Mouse (Mus musculus) bone marrow macrophage, adult 2 months (primary cell): ENCODE measurements around the gene Prickle3.

Experiments used
- CTCF ChIP-seq: IDR thresholded peaks from 2 replicates; pipeline ENCODE4 v1.5.1; 2012; ENCODE audit warnings: low read depth, mild to moderate bottlenecking, low read length, moderate library complexity
- POLR2A ChIP-seq: IDR thresholded peaks from 2 replicates; pipeline ENCODE4 v1.6.1; 2012; ENCODE audit warnings: mild to moderate bottlenecking, low read depth, low read length, borderline replicate concordance

DNA sequence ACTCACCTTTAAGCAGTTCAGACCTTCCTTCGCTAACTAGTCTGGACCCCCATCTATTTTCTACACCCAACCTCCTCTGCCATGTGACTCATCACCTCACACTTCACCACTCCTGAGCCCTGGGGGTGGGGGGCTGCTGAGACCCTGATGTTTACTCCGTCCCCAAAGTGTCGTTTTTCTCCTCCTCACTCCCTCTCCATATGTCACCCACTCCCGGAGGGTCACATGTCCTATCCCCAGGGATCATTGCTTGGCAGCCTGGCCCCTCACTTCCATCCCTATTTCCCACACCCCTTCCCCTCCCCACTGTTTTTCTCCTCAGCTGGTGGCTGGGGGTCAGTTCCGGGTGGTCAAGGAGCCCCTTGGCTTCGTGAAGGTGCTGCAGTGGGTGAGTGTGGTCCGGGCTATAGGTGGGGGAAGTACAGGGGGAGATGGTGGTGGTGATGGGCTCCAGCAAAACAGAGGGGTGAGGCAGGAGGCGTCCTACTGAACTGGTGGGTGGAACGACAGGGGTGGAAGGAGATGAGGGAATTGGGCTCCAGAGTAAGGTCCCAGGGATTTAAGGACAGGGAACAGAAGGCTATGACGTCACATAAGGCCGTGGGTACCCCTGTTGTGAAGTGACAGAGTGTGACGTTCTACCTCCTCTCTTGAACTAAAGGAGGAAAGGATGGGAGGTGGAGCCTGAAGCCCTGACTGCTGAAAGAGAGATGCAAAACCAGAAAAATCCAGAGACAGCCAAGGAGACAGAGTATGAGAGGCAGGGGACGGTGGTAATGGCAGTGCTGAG lies 17.3 kb upstream of the Prickle3 start:
- TF ChIP-seq CTCF, result no peak
- no peak for TF ChIP-seq POLR2A
